Mouse (Mus musculus): ENCODE data around the gene Ccdc33. TPM values are rescaled to one million over a fixed set of nuclear protein-coding genes. Genes with fewer than 3 reads are reported as not detected.

The Ccdc33 gene
- total and polyA plus RNA-seq, 3 experiments = 0.21 to 1.0 TPM; not detected in 1

DNA sequence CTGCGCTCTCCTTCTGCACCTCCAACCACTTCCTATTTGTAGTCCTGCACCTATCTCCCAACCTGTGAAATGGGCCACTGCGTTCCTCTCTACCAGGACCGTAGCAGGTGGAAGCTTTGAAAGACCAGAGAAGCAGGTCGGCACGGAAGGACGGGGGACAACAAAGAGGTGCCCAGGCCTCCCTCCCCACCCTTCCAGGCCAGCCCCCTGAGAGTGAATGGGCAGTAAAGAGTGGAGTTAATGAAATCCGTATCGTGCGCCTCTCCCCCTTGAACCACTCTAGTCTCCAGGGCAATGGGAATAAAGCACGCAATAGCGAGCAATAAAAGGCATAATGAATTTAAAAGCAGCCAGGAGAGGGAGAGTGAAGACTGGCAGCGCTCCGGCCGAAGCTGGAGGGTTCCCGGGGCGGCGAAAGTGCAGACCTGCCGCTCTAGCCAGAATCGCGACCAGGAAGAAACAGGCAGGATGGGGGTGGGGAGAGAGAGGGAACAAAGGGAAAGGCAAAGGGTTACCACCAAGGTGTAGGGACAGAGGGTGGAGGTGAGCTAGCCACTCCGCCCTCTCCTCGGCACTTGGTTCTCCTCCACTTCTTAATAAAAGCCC is 5.2 kb downstream of the Ccdc33 start:
- TF ChIP-seq MAZ (IDR thresholded peaks at IDR 0.05; ENCODE audit: low read depth, low read length) (no peak), BHLHE40 (IDR thresholded peaks at IDR 0.05; ENCODE audit: low read depth, low read length) (no peak), POLR2A (IDR thresholded peaks at IDR 0.05; ENCODE audit: low read depth, low read length) (no peak), NELFE (IDR thresholded peaks at IDR 0.05; ENCODE audit: low read depth, low read length) (no peak), IRF4 (IDR thresholded peaks at IDR 0.05; ENCODE audit: low read depth, low read length) (no peak), RAD21 (IDR thresholded peaks at IDR 0.05; ENCODE audit: low read depth, low read length) (no peak), MXI1 (IDR thresholded peaks at IDR 0.05; ENCODE audit: low read depth, low read length) (no peak)
- in situ Hi-C loops (cut with MboI; ENCODE audit: low pct_ligation_motif_present, low pct_unique_long_range_greater_than_20kb, low sequenced_read_pairs) (no loop called here), dilution Hi-C loops (cut with MboI; ENCODE audit: extremely low pct_ligation_motif_present, extremely low pct_unique_long_range_greater_than_20kb, low sequenced_read_pairs) (no loop called here)
- Histone ChIP-seq H3K27me3 (replicated peaks) (no peaks in the 10 kb centered on the region), H3K4me1 (ENCODE audit: control insufficient read depth in 1 of 2, insufficient read depth in 2 of 2) (peaks cover 12 to 50% of the 10 kb centered on the region in 2 experiments), H3K9me3 (replicated peaks; ENCODE audit: low read length) (no peaks in the 10 kb centered on the region), H3K27ac (ENCODE audit: insufficient read depth, low read depth) (no peak overlapping the region), H3K36me3 (replicated peaks in 1 of 2; ENCODE audit: control insufficient read depth in 1 of 2, insufficient read depth in 1 of 2, low read length in 1 of 2) (no peaks in the 10 kb centered on the region), H3K79me2 (replicated peaks; ENCODE audit: control insufficient read depth, extremely low read depth, insufficient read depth, poor library complexity, severe bottlenecking) (no peaks in the 10 kb centered on the region), H3K9ac (ENCODE audit: insufficient read depth, low read depth) (no peak overlapping the region), H3K4me3 (replicated peaks in 1 of 3; ENCODE audit: low read depth in 2 of 3, low read length in 2 of 3, poor library complexity in 1 of 3) (no peak overlapping the region), H3K4me2 (ENCODE audit: insufficient read depth, low read depth, poor library complexity, severe bottlenecking) (no peak overlapping the region)
- DNase-seq (ENCODE audit: extremely low read depth) = no peak

GRCm38 (mm10) chr9:58112866-58113278 is 5.8 kb downstream of the Ccdc33 start:
- no peak overlapping the region for H3K27ac ChIP-seq (ENCODE audit: insufficient read depth, low read depth)
- in situ Hi-C loops (cut with MboI; ENCODE audit: low pct_ligation_motif_present, low pct_unique_long_range_greater_than_20kb, low sequenced_read_pairs) = no loop called here
- DNase-seq (ENCODE audit: extremely low read depth) = no peak
- H3K4me3 ChIP-seq (replicated peaks in 1 of 3; ENCODE audit: low read depth in 2 of 3, low read length in 2 of 3, poor library complexity in 1 of 3) = no peak overlapping the region
- dilution Hi-C loops (cut with MboI; ENCODE audit: extremely low pct_ligation_motif_present, extremely low pct_unique_long_range_greater_than_20kb, low sequenced_read_pairs) = no loop called here
- H3K9ac ChIP-seq (ENCODE audit: insufficient read depth, low read depth) = no peak overlapping the region
- no peak overlapping the region for H3K4me2 ChIP-seq (ENCODE audit: insufficient read depth, low read depth, poor library complexity, severe bottlenecking)
- H3K36me3 ChIP-seq (replicated peaks in 1 of 2; ENCODE audit: control insufficient read depth in 1 of 2, insufficient read depth in 1 of 2, low read length in 1 of 2) = no peaks in the 10 kb centered on the region
- H3K9me3 ChIP-seq (replicated peaks; ENCODE audit: low read length) = no peaks in the 10 kb centered on the region
- no peaks in the 10 kb centered on the region for H3K27me3 ChIP-seq (replicated peaks)
- peaks cover 12 to 50% of the 10 kb centered on the region in 2 experiments for H3K4me1 ChIP-seq (ENCODE audit: control insufficient read depth in 1 of 2, insufficient read depth in 2 of 2)
- TF ChIP-seq MAX (IDR thresholded peaks at IDR 0.05; ENCODE audit: low read length) (no peak), ETS1 (conservative IDR thresholded peaks at IDR 0.05; ENCODE audit: low read depth, low read length) (no peak), CHD1 (IDR thresholded peaks at IDR 0.05; ENCODE audit: low read depth, low read length) (no peak), SIN3A (IDR thresholded peaks at IDR 0.05; ENCODE audit: low read length) (no peak), USF2 (conservative IDR thresholded peaks at IDR 0.05; ENCODE audit: low read depth, low read length) (no peak), MEF2A (IDR thresholded peaks at IDR 0.05; ENCODE audit: borderline replicate concordance, low read depth, low read length) (no peak), CHD2 (IDR thresholded peaks at IDR 0.05; ENCODE audit: low read length) (no peak), HCFC1 (IDR thresholded peaks at IDR 0.05; ENCODE audit: low read depth, low read length) (no peak), ZKSCAN1 (IDR thresholded peaks at IDR 0.05; ENCODE audit: borderline replicate concordance, low read depth, low read length) (no peak), RCOR1 (conservative IDR thresholded peaks at IDR 0.05; ENCODE audit: low read depth, low read length) (no peak), ZNF384 (IDR thresholded peaks at IDR 0.05; ENCODE audit: low read depth, low read length) (no peak), JUN (IDR thresholded peaks at IDR 0.05; ENCODE audit: insufficient read depth, low read depth, low read length) (no peak), MYC (IDR thresholded peaks at IDR 0.05; ENCODE audit: low read depth, low read length) (no peak), E2F4 (IDR thresholded peaks at IDR 0.05; ENCODE audit: insufficient replicate concordance, low read depth, low read length) (no peak), JUND (conservative IDR thresholded peaks at IDR 0.05; ENCODE audit: low read depth, low read length) (no peak), SMC3 (IDR thresholded peaks at IDR 0.05; ENCODE audit: low read depth, low read length) (no peak), RAD21 (IDR thresholded peaks at IDR 0.05; ENCODE audit: low read depth, low read length) (no peak), POLR2A (IDR thresholded peaks at IDR 0.05; ENCODE audit: low read depth, low read length) (no peak)
- H3K79me2 ChIP-seq (replicated peaks; ENCODE audit: control insufficient read depth, extremely low read depth, insufficient read depth, poor library complexity, severe bottlenecking) = no peaks in the 10 kb centered on the region

Data from CH12.LX (cell line).